Mouse (Mus musculus) forelimb bud, embryonic 11.5 days (tissue): ENCODE measurements around the gene Lenep.
A peak's percentile ranks its signal among the peaks of the same experiment; 100 is the strongest.

Experiments
- DNase-seq: peaks from one replicate; pipeline ENCODE4 v3.0.0-alpha.2; 2012; ENCODE audit warnings: low read depth, low spot score

Gene Lenep

DNA sequence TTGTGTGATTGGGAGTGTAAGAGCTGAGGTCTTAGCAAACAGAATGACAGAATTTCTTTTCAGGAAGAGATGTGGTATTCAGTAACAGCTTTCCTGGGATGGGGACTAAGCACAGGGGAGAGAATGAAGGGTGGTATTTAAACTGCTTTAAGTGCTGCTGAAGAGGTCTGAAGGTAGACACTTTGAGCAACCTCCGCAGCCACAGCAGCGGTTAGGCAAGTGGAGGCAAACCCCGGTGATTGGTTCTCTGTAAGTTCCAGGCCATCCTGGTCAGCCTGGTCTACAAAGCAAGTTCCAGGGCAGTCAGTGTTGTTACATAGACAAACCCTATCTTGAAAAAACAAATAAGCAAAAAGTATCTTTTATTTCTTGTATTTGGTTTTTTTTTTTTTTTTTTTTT lies 17.4 kb upstream of the Lenep start:
- no peak for DNase-seq

DNA sequence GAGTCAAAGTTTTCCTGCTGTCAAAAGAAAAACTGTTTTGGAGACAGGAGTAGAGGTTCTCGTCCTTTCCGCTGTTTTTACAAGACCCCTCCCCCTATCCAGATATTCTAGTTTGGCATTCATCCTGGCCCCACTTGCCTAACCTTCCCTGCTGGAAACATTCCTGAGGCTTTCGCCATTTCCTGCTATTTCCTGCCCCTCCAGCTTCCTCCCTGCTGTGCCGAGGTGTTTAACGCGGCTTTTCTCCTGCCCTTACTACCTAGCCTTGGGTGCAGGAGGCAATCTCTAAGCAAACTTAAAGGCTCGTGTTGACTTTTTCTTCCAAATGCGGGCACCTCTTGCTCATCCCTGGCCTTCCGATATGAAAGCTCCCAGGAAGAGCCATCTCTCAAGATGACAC lies 17.0 kb upstream of the Lenep start:
- no peak for DNase-seq

DNA sequence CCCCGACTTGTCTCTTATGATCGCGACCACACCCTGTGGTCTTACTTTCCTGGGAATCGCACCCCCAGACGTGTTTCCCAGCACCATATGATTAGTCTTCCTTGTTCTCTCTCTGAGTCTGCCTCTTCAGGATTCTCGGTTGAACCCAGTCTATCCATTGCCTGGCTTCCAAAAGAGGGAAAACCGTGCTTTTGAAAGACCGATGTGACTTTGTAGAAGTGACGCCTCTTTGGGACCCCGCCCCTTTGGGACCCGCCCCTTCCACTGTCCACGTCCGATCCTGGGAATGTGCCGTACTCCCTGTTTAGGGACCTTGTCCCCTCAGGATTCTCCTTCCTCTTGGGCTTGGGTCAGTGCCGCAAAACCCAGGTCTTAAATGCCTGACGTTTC lies 16.3 kb upstream of the Lenep start:
- DNase-seq: no peak

DNA sequence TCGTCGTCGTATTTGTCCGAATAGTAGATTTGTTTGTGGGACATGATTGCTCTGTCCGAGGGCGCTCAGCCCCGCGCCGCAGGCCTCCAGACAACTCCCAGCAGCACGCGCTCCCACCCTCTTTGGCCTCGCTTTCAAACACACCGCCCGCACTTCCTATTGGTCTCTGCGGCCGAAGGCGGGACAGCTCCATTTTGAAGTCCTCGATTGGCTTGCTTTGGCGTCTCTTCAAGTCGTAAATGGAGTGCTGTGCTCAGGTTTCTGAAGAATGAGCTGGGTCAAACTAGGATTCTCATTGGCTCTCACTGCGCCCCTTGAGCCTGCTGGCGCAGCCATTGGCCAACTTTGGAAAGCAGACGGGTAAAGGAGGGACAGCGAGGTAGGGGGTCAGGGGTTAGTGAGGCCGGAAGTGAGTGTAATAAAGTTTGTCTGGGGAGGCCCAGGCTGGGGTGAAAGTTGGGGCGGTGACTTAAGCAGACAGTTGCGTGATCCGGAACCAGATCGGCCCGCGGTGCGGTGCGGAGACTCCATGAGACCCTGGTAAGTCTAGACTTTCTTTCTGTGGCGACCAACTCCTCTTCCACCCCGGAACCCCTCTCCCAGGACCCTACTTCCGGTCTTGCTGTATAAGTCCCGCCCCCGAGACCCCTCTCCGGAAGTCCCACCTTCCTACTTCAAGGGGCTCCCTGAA lies 15.7 kb upstream of the Lenep start, which contains the start of the genes Cks1b and Shc1:
TSS of gene Cks1b (minus strand) at position 214 of the 691 bp plus-strand sequence.
TSS of gene Shc1 (plus strand) at position 274 of the 691 bp plus-strand sequence.
- peak; percentile 99 for DNase-seq

DNA sequence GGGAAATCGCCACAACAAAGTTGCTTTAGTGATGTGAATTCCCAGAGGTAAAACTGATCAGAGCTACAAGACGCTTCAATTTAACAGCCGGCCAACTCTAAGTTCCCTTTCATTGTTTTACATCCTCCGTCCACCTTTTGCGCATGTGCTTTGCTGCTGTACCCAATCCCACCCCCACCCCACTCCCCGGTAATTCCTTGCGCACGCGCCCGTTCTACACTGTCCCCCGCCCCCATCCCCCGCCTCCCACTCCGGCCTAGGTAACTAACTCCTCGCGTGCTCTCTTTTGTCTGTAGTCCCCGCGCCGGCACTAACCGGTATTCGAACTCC lies 15.2 kb upstream of the Lenep start:
- no peak for DNase-seq

DNA sequence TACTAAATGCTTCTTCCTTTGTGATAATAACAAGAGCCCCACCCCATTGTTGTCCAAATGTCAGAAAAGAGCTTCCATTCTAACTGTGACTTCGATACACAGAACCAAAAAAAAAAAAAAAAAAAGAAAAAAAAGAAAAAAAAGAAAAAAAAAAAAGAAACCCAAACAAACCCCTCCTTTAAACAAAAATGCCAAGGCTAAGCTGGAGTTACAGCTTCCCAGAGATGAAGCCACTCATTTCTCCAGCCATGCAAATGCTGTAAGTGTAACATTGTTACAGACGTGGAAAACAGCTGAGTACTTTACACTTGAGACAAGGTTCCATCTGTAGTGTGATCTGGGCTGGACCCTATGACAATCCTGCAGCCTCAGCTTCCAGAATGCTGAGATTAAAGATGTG lies 14.5 kb upstream of the Lenep start:
- DNase-seq: no peak

DNA sequence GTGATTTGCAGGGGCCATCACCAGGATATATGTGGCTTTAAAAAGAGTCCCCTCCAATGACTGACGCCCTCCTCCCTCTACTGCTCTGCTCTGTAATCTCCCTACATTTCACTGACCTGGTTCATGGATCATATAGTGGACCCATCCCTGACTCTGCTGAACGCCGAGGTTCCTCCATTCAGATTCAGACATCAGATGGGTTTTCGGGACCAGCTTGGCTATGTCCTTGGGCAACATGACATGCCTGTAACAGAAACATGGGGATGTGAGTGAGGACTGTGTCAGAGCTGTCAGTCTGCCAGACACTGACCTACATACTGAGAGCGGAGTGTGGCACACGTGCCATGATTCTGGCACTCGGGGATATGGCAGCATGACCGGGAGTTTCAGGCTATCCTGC lies 13.6 kb upstream of the Lenep start:
- DNase-seq: no peak

DNA sequence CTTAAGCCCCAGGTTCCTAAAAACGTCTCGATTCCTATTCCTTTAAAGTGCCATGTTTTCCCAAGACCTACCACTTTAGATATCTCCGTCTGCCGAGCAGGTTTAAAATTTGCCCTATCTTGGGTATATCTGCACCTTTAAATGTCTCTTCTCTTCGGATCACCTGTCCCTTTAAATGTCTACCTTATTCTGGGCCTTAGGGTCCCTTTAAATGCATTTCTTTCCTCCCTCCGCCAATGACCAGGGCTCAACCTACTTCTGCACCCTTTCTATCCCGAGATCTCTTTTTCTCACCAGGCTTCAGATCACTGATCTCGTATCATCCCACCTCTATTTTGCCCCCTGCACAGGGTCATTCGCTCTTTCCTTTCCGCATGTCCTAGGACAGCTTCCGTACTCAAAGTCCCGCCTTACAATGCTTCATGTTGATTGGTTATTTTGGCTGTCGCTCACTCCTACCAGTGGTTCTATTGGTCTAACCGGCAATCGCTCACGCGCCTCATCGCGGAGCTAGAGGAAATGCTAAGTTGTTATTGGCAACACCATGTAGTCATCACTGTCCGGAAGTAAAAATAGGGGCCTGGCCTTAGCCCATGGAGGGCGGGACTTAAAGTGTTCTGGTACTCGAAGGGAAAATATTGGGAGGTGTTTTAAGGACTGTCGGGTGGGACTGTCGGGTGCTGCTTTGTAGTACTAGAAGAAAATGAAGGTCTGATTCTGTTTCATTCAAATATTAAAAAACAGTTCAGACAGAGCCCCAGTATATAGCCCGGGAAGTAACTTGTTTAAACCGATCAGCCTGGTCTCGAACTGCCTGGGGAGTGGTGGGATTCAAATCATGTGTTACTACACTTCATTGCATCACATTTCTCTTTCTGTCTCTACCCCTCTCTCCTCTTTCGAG lies 9.1 kb upstream of the Lenep start, which contains the start of gene Flad1:
TSS of gene Flad1 (minus strand) at position 381 of the 904 bp plus-strand sequence.
- peak; percentile 100 for DNase-seq

DNA sequence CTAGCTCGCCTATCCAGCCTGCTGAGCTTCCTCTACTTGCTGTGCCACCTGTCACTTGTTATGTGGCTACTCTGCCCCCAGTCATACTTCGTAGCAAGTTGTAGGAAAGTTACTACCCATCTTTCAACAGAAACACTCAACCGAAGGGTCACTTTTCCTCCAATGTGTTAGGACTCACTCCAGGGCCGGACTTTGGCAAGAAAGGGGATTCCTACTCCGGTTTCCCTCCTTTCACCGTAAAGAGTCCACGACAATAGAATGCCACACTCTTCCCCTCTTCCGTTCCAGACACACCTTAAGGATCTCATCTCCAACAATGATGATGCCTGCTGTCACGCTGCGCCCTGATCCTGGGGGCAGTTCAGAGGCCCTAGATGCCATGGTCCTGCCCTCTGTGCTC lies 8.3 kb upstream of the Lenep start:
- no peak for DNase-seq

DNA sequence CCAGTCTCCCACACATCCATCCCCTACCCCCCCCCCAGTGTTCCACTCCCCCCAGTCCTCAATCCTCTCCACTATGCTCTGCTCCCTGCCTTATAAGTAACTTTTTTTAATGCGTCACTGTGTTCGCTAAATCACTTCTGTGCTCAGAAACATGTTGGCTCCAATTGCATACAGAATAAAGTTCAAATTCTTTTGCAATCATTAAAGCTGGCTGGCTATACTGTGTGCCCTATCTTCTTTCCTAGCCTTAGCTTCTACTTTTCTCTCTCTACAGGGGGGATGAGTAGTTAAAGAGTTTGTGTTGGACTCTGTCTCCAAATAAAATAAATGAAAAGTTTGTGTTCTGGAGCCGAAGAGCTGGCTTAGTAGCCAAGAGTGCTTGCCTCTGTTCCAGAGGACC lies 7.1 kb upstream of the Lenep start:
- no peak for DNase-seq

DNA sequence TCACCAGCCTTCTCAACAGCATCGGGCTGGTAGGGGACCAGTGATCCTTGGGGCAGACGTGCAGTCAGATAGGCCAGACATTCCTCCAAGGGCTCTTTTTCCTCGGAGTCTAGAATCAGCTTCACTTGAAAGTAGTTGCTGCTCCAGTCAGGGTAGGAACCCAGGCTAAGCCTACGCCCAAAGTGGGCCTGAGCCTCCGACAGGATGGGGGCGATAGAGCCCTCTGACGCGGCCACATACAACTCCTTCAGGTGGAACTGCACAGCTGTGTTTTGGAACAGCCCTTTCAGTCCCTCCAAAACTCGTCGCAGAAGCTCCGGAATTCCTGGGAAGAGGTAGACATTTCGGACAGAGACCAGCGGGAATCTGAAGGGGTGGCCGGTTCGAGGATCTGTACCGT lies 5.9 kb upstream of the Lenep start:
- DNase-seq: no peak

DNA sequence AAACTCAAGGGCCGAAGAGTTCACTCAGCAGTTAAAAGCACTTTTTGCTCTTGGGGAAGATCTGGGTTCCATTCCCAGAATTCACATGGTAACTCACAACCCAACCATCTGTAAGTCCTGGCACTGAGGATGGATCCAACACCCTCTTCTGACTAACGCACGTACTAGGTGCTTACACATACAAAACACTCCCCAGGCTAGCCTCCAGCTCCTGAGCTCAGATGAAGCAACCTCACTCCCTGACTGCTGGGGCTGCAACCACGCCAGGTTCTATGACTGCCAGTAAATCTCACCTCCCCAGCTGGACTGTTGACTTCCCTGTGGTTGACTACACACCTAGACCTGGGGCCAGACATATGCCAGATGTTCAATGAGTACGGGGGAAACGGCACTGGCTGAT lies 4.3 kb upstream of the Lenep start:
- DNase-seq: no peak

DNA sequence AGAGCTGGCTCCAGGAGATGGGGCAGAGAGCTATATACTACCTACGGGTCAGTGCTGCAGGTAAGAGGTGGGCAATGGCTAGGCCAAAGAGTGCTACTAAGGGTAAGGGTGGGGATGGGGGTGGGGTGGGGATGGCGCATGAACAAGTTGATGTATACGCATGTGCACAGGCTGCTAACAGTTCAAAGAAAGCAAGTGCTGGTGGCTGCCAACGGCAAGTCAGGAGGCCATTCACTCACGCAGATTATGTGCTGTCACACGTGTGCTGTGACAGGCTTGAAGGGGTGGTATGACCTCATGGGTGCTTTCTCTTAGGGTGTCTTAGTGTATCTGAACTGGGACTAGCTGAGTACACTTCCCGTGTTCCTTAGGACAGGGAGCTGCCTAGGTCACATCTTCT lies 1.3 kb downstream of the Lenep start:
- no peak for DNase-seq

DNA sequence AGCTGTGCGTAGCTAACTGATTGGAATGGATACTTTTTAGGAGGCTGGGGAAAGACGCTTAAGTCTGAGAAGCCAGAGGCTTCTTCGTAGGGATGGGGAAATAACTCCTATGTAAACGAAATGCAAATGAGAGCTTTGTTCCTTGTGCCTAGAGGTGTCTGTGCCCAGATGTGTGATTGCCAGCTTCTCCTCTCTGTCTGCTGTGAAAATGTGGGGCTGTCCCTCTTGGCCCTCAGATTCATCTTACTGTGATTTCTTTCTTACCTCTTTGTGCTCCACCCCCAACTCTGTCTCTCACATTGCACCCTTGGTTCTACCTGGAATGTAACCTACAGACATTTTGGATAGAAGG lies 6.0 kb downstream of the Lenep start:
- DNase-seq: no peak

DNA sequence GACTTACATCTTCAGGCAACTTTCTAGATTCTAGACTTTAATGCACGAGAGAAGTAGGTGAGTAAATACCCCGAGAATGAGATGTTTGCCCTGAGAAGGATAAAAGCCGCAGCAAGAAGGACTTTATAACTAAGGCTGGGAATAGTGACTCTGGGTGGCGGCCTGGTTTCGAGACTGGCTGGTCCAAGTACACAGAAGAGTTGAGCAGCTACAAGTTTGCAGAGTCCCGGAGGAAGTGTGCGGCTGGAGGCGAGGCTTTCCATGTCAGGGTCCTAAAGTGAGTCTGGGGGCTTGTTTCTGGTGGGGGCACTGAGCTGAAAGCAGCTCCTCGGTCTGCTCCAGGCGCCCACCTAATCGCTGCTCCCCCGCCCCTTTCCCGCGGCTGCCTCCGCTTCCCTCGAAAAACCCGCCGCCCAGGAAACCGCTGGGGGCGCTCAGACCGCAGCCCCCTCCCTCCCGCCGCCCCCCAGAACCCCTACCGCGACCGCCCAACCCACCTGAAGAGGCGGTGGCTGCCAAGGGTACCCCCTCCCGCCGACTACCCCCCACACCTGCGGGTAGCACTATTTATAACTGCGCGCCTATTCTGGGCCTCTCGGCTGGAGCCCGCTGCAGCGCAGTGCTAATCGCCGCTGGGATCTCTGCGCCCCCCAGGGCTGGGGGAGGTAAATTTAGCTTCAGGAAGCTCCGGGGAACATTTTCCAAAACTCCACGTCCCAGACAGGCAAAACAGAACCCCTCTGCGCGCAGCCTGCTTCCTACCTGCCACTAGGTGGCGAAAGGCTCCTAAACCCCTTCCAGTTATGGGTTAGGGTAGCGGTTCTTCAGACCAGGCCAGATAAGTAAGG lies 6.6 kb downstream of the Lenep start:
- DNase-seq: peak; percentile 81

DNA sequence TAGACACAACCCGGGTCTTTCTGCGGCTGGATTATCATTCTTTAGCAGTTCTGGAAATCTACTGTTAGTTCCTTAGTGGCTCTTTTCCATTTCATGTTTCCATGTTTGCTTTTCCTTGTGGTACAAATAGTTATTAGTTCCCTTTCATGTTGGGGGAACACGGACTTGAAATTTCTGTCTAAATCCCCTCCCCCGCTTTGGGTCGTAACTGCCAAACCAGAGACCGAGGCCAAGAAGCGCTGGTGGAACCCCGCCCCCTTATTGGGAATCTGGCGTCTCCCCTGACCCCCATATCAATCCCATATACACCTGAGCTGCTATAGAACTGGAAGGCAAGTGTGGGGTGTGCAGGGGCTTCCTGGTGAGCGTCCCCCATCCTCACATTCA lies 7.2 kb downstream of the Lenep start:
- DNase-seq: no peak

DNA sequence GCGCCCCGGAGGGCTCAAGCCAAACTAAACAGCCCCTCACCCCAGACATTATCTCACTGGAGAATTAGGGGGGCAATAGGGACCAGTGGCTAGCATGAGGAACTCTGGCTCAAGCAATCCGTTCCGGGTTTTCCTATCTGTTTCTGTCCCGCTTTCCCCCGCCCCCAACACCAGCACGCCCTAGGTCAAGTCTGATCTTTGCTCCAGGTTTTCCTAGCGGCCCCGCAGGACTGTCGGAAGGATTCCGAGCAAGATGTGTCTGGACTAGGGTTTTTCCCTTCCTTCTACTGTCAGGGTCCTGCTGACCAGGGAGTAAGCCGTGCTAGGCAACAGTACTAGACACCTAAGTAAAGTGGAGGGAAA lies 7.7 kb downstream of the Lenep start:
- DNase-seq: peak; percentile 81

DNA sequence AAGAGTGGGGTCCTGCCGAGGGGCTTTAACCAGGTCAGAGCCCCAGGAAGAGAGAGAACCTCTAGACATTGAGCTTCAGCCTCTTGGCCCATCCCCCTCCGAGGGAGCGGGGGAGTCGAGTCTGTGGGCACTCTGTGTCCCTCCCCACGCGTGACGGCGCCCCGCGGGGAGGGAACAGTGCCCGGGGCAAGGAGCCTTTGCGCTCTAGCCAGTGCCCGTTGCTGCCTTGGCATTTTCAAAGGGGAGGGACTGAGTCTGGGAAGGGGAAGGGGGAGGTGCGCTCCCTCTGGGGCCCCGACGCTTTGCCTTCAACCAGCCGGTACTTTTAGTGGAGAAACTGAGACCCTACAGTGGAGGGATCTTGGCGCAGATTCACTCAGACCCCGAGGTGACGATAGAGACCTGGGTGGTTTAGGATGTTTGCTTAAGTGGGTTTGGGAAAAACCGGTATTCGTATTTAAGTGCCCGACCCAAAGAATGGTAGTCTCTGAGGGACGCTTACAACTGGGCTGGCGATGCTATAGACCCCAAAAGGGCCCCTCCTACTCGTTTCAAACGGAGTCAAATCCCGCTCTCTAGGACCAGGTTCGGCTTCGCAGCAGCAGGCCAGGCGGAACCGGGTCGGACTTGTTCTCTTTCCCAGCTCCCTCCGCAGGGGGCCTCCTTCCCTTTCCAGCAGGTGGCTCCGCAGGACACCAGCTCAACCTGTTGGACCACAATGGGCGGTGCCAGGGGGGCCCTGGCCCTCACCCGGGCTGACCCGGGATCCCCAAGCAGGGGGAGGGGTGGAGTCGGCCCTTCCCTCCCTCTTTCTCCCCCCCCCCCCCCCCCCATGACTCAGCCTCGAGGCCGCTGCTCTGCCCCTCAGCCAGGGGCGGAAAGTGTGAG lies 8.3 kb downstream of the Lenep start, which contains the start of gene Zbtb7b:
TSS of gene Zbtb7b (minus strand) at position 771 of the 888 bp plus-strand sequence.
- peak; percentile 49 for DNase-seq

DNA sequence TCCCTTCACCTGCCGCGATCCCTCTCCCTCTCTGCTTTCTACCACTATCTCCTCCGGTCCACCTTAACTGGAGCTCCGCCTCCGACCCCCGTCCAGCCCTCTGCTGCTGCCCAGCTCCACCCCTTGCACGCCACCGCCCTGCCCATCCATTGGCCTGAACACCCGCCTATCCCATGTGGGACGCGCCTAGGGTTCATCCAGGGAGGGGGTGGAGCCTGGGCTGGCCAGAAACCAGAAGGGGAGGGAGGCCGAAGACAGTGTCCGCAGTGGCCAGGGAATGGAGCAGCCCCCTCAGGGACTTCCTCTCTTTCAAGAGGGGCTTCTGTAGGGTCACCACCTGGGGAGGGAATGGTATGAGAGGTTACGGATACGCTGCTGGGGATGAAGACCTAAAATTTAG lies 9.0 kb downstream of the Lenep start:
- DNase-seq: peak; percentile 94

DNA sequence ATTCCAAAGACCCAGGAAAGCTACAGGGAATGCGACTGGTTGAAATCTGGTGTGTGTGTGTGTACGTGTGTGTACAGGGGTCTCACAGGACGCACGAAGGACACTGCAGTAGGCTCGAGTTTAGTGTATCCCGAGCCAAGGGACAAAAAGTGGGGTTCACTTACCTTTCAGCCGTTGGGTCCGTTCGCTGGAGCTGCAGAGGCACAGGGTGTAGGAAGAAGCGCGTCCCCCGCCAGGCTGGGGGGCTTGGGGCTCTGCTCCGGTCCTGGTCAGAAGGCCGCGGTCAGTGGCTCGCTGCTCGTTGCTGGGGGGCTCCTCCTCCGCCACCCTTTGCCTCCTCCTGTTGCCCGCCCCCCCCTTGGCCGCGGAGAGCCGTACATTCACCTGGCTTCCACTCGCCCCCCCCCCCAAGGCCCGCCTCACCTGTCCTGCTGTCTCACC lies 9.7 kb downstream of the Lenep start:
- no peak for DNase-seq
